Mouse (Mus musculus): Measurements from ENCODE around the gene Sox13.

DNA sequence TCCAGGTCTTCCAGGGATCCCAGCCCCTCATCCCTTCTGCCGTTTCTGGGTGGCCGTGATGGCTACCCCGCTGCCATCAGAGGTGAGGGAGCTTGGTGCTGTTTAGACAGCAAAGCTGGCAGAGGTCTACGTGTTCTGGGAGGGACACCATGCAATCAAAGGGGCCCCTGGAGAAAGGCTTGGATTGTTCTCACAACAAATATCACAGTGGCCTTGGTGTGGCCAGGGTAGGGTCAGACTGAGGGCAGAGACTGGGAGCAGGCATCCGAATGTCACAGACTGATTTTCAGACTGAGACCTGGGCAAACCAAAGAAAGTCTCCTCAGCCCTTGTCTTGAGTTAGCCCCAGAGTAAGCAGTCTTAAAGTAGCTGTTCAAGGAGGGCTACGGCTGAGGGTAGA lies 52.7 kb downstream of the Sox13 start:
- no peak for TF ChIP-seq CTCF (IDR thresholded peaks at IDR 0.05; ENCODE audit: control insufficient read depth, insufficient read depth, insufficient replicate concordance, low read depth, low read length)
- TF ChIP-seq POLR2A (IDR thresholded peaks at IDR 0.05; ENCODE audit: control insufficient read depth, low read depth, low read length) = no peak

All from testis, adult 2 months (tissue).